Mouse (Mus musculus) neural tube, embryonic 15.5 days (tissue): Measurements from ENCODE around the gene Olfr23. TPM values are rescaled to one million over a fixed set of nuclear protein-coding genes. Genes with fewer than 3 reads are reported as not detected.
"Not testable (repeated sequence)": the region's sequence is repeated elsewhere in the genome, so short reads cannot be mapped to it uniquely, and the experiment has no call there.

Source experiments
- ATAC-seq: fragments of 200-750 bp; cut with Nextera tagmentation; 2 replicates; pipeline ENCODE4 v1.8.0; 2017; ENCODE audit warnings: mild to moderate bottlenecking, moderate TSS enrichment, moderate library complexity; ENCODE audit not compliant: low FRiP score
- H3K27ac ChIP-seq: fragments of 300-500 bp; sonication (generic); replicated peaks from 2 replicates; pipeline ENCODE4 v1.5.1; 2015; ENCODE audit warnings: mild to moderate bottlenecking, inconsistent platforms
- H3K27me3 ChIP-seq: fragments of 300-500 bp; sonication (generic); replicated peaks from 2 replicates; pipeline ENCODE4 v1.6.1; 2015; ENCODE audit warnings: inconsistent platforms
- H3K36me3 ChIP-seq: fragments of 300-500 bp; sonication (generic); 2 replicates; pipeline ENCODE4 v1.6.1; 2015; ENCODE audit warnings: inconsistent platforms
- H3K4me1 ChIP-seq: fragments of 300-500 bp; sonication (generic); 2 replicates; pipeline ENCODE4 v1.6.1; 2015; ENCODE audit warnings: inconsistent platforms
- H3K4me2 ChIP-seq: fragments of 300-500 bp; sonication (generic); 2 replicates; pipeline ENCODE4 v1.6.1; 2015; ENCODE audit warnings: inconsistent platforms, mild to moderate bottlenecking, moderate library complexity
- H3K4me3 ChIP-seq: fragments of 300-500 bp; sonication (generic); replicated peaks from 2 replicates; pipeline ENCODE4 v1.5.1; 2015; ENCODE audit warnings: mild to moderate bottlenecking, inconsistent platforms
- H3K9ac ChIP-seq: fragments of 300-500 bp; sonication (generic); replicated peaks from 2 replicates; pipeline ENCODE4 v1.6.1; 2015; ENCODE audit warnings: mild to moderate bottlenecking, inconsistent platforms
- H3K9me3 ChIP-seq: fragments of 300-500 bp; sonication (generic); replicated peaks from 2 replicates; pipeline ENCODE4 v1.6.1; 2016; ENCODE audit warnings: inconsistent platforms
- WGBS: fragments of 180-500 bp; shearing (Covaris S2); methylation state at CpG from one replicate; pipeline ENCODE4 v1.1.7; 2015; ENCODE audit warnings: mixed read lengths; 5-methylcytosine and 5-hydroxymethylcytosine counted together
- polyA plus RNA-seq: library from polyadenylated mRNA; unstranded; fragments of >200 nt; fragmentation: Nextera tagmentation; extraction: Ambion mirVana; gene quantifications from 2 replicates; pipeline ENCODE4 v1.2.1, GENCODE M21; 2015

Olfr23 gene
- polyA plus RNA-seq = not detected in 2 replicates

- no peak for ATAC-seq
- Histone ChIP-seq H3K36me3 (no peaks in the 10 kb centered on the region), H3K4me2 (no peak within 1 kb of the TSS), H3K27ac (no peak within 1 kb of the TSS), H3K4me3 (no peak within 1 kb of the TSS), H3K27me3 (no peaks in the 10 kb centered on the region), H3K9ac (no peak within 1 kb of the TSS), H3K9me3 (0 out of 2 replicates have a peak, but pooled peaks cover 6% of the 10 kb centered on the region), H3K4me1 (no peaks in the 10 kb centered on the region)
Measured at GRCm38 (mm10) chr11:73936377-73936776, at the start of gene Olfr23. Gene Olfr23 (plus strand): TSS chr11:73936677.

- no peaks in the 10 kb centered on the region for H3K36me3 ChIP-seq
- H3K9me3 ChIP-seq = peaks cover 8% of the 10 kb centered on the region; the same call in 1 of the 2 replicates
- no peak within 1 kb of the TSS for H3K9ac ChIP-seq
- no peaks in the 10 kb centered on the region for H3K4me1 ChIP-seq
- WGBS = 95% methylated on average over 1 of the region's 1 CpGs
- no peaks in the 10 kb centered on the region for H3K27me3 ChIP-seq
- H3K4me3 ChIP-seq = no peak within 1 kb of the TSS
- no peak within 1 kb of the TSS for H3K4me2 ChIP-seq
- no peak for ATAC-seq
- H3K27ac ChIP-seq = no peak within 1 kb of the TSS
Measured at GRCm38 (mm10) chr11:73890671-73891070, 45.8 kb upstream of the Olfr23 start, which contains the start of gene Olfr394. Gene Olfr394 (minus strand): TSS chr11:73890771.

GRCm38 (mm10) chr11:73909199-73909598 is 27.3 kb upstream of the Olfr23 start, which contains the start of gene Olfr395:
Gene Olfr395 (minus strand): TSS chr11:73909299.
- not testable (repeated sequence) for H3K27ac ChIP-seq, H3K4me2 ChIP-seq, H3K27me3 ChIP-seq, H3K36me3 ChIP-seq, ATAC-seq, H3K9me3 ChIP-seq, H3K9ac ChIP-seq, H3K4me1 ChIP-seq, H3K4me3 ChIP-seq
- WGBS = 85% methylated on average over 4 of the region's 4 CpGs

GRCm38 (mm10) chr11:73960517-73960916 is 24.0 kb downstream of the Olfr23 start, which contains the start of gene Olfr397:
Gene Olfr397 (plus strand): TSS chr11:73960817.
- 77% methylated on average over 1 of the region's 1 CpGs for WGBS
- no peak within 1 kb of the TSS for H3K27ac ChIP-seq
- no peaks in the 10 kb centered on the region for H3K27me3 ChIP-seq
- no peak within 1 kb of the TSS for H3K4me3 ChIP-seq
- no peaks in the 10 kb centered on the region for H3K36me3 ChIP-seq
- H3K4me2 ChIP-seq = no peak within 1 kb of the TSS
- no peak for ATAC-seq
- H3K4me1 ChIP-seq = no peaks in the 10 kb centered on the region
- H3K9ac ChIP-seq = no peak within 1 kb of the TSS
- H3K9me3 ChIP-seq = peaks cover 11% of the 10 kb centered on the region; the same call in 1 of the 2 replicates

- Histone ChIP-seq H3K9me3 (0 out of 2 replicates have a peak, but pooled peaks cover 10% of the 10 kb centered on the region), H3K27me3 (no peaks in the 10 kb centered on the region), H3K4me3 (no peak within 1 kb of the TSS), H3K9ac (no peak within 1 kb of the TSS), H3K36me3 (no peaks in the 10 kb centered on the region), H3K4me1 (no peaks in the 10 kb centered on the region), H3K27ac (no peak within 1 kb of the TSS), H3K4me2 (no peak within 1 kb of the TSS)
- ATAC-seq = no peak
Measured at GRCm38 (mm10) chr11:73990307-73990706, 53.8 kb downstream of the Olfr23 start, which contains the start of gene Olfr398. Gene Olfr398 (minus strand): TSS chr11:73990407.

Other genes with a start within 250 kb of the Olfr23 start
- gene Zfp735, start 247.9 kb upstream of the Olfr23 start, polyA plus RNA-seq = not detected in 2 replicates
- not detected in 2 replicates for gene Olfr389, start 156.0 kb upstream of the Olfr23 start, polyA plus RNA-seq
- not detected in 2 replicates for gene Olfr390, start 153.7 kb upstream of the Olfr23 start, polyA plus RNA-seq
- not detected in 2 replicates for gene Olfr391-ps, start 133.6 kb upstream of the Olfr23 start, polyA plus RNA-seq
- gene Olfr392, start 119.6 kb upstream of the Olfr23 start, polyA plus RNA-seq = not detected in 2 replicates
- not detected in 2 replicates for gene Olfr393, start 85.2 kb upstream of the Olfr23 start, polyA plus RNA-seq
- not detected in 2 replicates for gene Olfr394, start 45.9 kb upstream of the Olfr23 start, polyA plus RNA-seq
- gene Olfr395, start 27.4 kb upstream of the Olfr23 start, polyA plus RNA-seq = not detected in 2 replicates
- gene Olfr397, start 24.1 kb downstream of the Olfr23 start, polyA plus RNA-seq = not detected in 2 replicates
- gene Olfr398, start 53.7 kb downstream of the Olfr23 start, polyA plus RNA-seq = not detected in 2 replicates
- gene Olfr139, start 119.9 kb downstream of the Olfr23 start, polyA plus RNA-seq = not detected in 2 replicates
- not detected in 2 replicates for gene Olfr399, start 119.9 kb downstream of the Olfr23 start, polyA plus RNA-seq
- not detected in 2 replicates for gene Zfp616, start 133.3 kb downstream of the Olfr23 start, polyA plus RNA-seq
- not detected in 2 replicates for gene Olfr401, start 177.0 kb downstream of the Olfr23 start, polyA plus RNA-seq
- gene Olfr402, start 216.9 kb downstream of the Olfr23 start, polyA plus RNA-seq = not detected in 2 replicates
- gene Olfr403, start 249.6 kb downstream of the Olfr23 start, polyA plus RNA-seq = not detected in 2 replicates